Mouse (Mus musculus): ENCODE measurements around the gene Gls2. TPM values are rescaled to one million over a fixed set of nuclear protein-coding genes. Genes with fewer than 3 reads are reported as not detected.
"Not testable (repeated sequence)": the region's sequence is repeated elsewhere in the genome, so short reads cannot be mapped to it uniquely, and the experiment has no call there.

Gls2 gene
- polyA plus RNA-seq (2017; shearing (Covaris generic)) = under 1 TPM in 2 of 3 experiments, not detected in 1; 0.28 to 0.58 TPM

DNA sequence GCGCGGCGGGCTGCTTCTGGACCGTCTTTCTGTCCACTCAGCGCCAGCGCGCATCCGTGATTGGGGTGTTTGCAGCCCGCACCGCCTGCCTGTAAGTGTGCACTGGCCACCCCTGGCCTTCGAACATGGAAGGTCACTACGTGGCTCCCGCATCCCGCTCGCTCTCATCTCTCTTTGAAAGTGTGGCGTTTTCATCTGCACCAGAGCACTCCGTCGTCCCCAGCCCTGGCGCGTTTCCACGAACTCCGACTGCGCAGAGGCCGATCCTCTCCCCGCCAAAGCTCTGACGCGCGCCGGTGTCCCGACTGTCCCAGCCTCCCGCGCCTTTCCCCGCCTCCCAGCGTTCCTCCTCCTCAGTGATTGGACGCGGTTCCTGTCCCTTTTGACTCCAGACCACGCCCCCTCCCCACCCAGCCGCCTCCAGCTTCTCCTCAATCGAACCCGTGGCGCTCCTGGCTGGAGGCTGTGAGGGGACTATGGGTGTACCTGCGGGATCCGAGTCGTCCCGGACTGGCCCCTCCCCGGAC lies at the start of gene Gls2:
Gene Gls2 (plus strand): TSS at position 434 of the 527 bp plus-strand sequence.
- ATAC-seq = peak; percentile 85

DNA sequence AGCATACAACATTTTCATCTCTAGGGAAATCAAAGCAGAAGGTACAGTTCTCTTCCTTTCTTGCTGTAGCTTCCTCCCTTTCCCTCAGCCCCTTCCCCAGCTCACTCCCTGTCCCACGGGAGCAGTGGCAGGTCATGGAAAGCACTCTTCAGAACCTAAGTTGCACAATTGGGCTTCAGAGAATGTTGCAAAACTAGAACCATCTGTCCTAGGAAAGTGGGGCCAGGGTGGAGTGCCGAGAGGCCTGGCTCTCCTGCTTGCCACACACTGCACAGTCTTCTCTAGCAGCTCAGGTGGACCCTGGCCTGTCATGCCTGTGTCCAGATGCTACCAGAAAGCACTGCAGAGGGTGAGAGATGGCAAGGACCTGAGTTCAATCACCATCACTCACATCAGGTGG lies 49.3 kb upstream of the Gls2 start:
- ATAC-seq = no peak

DNA sequence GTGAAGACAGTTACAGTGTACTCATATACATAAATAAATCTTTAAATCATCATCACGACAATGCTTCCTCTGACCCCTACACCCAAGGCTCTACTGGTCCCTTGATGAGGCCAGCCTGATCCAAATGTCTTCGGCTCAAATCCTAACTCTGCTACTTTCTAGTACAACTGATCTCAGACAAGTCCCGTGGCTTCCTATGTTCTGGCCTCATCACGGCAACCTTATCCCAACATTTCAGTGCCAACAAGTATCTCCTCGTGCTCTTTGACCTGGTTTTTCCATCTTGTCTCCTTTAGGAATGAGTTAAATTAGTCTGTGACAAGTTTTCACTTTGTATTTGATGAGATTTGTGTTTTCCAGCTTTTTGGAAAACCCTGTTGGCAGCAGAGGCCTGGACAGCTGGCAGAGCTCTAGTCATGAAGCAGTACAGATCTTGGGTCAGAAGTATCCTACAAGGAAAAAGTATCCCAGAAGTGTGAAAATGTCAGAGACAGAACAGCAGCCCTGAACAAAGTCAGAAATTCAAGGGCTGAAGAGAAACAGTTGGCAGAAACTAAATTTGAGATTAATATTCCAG lies 45.4 kb upstream of the Gls2 start:
- no peak for ATAC-seq

DNA sequence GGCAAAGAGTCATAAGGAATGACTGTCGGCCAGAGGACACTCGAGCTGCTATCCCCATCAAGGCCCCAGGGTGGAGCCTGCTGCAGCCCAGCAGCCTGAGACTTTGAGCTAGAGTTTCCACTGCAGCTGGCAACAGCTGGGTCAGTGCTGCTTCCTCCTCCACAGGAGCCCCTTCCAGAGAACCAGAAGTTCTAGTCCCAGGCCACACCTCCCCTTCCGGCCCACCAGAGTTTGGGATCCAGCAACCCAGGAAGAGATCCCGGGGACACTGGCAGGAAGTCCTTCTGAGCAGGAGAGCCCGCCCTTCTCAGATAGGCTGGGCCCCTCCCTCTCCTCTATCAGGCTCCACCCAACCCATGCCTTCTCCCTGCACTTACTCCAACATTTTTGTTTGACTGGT lies 44.7 kb upstream of the Gls2 start:
- no peak for ATAC-seq

DNA sequence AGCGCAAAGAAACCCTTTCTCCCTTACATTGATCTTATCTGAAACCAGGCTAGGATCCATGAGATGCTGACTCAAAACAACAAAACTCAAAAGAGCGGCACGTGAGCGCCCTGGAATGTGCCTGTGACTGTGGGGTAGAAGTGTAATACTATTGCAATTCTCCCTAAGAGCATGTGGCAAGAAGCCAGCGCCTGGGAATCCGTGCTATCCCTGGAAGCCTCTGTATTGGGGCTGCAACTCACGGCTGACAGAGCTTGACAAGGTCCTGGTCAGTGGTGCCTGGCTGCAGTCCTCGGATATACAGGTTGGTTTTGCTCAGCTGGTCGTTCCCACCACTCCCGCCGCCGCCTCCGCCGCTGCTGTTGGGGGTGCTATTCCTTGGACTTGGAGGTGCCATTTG lies 43.3 kb upstream of the Gls2 start:
- ATAC-seq = no peak

DNA sequence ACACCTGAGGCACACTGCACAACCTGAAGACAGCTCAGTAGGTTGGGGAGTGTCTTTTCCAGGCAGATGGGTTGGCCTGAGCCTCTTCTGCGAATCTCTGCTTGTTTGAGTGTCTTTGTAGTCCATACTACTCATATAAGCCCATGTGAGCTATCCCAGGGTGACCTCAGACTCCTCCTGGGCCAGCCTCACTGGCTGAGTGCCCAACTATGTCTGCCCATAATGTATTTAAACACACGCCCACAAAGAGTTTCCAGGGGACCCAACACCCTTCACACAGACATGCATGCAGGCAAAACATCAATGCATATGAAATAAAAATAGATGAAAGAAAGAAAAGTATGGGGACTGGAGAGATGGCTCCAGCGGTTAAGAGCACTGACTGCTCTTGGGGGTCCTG lies 40.3 kb upstream of the Gls2 start:
- ATAC-seq = no peak

DNA sequence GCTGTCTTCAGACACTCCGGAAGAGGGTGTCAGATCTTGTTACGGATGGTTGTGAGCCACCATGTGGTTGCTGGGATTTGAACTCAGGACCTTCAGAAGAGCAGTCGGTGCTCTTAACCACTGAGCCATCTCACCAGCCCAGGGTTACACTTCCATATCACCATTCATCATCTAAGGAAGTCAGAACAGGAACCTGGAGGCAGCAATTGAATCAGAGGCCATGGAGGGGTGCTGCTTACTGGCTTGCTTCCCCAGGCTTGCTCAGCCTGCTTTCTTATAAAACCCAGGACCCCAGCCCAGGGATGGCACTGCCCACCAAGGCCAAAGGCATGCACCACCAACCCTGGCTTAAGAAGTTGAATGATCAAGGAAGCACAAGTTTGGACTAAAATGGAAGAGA lies 28.5 kb upstream of the Gls2 start:
- not testable (repeated sequence) for ATAC-seq

DNA sequence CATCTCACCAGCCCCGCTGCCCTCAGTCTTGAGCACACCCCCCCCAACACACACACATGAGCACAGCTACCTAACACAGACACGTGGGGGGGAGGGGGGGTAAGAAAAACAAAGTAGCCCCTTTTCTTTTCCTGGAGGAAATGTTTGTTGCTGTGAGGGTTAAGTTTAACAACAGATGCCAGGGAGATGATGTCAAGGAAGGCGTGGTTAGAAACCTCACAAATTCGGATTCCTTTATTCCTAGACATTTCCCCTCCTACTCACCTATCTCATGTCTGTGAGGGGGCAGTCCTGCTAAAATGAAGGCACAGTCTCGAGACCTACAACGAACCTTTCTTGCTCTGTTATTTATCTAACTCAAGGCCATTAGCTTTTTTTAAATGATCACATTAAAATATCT lies 27.2 kb upstream of the Gls2 start:
- no peak for ATAC-seq

DNA sequence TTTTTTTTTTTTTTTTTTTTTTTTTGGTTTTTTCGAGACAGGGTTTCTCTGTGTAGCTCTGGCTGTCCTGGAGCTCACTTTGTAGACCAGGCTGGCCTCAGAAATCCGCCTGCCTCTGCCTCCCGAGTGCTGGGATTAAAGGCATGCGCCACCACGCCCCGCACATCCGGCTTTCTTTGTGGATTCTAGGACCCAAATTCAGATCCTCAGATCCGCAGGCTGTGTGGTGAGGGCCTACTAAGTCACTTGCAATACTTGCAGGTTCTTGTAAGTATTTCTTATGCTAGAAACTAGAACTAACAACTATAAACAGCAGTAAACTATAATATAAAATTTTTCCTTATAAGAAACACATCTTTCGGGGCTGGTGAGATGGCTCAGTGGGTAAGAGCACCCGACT lies 22.9 kb upstream of the Gls2 start:
- ATAC-seq = not testable (repeated sequence)

DNA sequence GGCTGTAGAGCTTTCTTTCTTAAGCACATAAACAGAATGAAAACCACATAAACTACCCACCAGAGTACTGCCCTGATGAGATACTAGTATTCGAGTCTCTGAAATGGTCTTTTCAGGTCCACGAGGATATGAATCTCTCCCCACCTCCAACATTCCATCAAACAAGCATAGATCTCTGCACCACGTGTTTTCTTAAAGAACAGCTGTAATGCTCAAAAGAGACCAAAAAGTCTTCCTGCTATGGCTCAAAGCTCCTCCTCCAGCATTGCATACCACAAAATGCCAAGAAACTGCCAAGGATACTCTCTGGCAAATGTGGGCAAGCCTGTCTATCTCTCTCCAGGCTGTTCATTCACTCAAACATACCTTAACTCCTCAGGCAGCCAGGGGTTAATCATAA lies 19.0 kb upstream of the Gls2 start:
- no peak for ATAC-seq

DNA sequence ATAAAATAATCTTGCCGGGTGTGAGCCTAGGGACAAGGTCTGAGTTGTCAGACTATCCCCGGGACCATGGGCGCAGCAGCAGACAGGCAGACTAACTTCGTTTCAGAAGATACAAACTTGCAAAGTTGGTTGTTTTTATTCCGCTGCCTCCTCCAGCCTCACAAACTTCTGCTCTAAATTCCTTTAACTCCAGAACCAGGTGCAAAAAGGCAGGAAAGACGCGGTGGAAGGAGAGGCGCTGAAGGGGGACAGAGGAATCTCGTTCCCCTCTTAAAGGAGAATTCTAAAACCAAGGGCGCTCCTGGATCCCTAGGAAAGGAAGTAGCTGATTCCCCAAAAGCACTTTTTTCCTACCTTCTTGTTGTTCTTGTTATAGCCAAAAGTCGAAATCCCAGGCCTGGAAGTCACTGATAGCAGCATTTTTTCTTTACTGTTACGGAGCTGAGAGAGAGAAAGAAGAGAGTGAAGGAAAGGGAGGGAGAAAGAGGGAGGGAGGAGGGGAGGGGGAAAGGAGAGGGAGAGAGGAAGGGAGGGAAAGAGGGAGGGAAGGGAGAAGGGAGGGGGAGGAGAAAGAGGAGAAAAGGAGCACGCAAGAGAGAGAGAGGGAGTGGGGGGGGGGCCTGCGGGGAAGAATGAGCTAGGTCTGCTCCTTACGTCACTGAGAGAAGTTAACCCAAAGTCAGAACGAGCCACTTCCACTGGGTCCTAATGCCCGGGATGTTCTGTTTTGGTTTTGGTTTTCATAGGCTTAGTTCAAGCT lies 18.1 kb upstream of the Gls2 start:
- ATAC-seq = peak; percentile 99

DNA sequence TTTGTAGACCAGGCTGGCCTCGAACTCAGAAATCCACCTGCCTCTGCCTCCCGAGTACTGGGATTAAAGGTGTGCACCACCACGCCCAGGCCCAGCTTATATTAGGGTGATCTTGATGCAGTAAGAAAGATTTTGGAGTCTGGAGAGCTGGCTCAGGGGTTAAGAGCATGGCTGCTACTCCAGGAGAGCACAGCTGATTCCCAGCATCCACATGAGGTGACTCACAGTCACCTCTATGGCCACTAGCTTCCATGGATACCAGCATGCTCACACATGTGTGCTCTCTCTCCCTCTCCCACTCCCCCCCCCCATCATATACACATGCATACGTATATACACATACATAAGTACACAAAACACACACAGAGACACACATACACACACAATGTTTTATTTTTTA lies 16.9 kb upstream of the Gls2 start:
- ATAC-seq = no peak

DNA sequence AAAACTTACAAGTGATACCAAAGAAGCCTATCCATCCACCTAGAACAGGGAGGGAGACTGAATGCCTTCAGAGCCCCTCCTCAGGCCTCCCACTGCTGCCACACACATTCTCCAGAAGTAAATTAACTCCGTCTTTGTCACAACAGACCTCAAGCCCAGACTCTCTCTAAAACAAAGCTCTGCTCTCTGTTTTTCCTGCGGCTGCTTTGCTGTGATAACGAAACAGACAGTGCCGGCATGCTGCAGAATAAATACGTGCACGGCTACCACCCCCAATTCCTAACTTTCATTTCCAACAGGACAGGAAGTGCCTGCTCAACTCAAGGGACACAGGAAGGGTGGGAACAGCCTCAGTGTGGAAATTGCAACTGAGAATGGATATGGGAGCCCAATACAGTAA lies 14.3 kb upstream of the Gls2 start, which contains the start of gene Rbms2:
Gene Rbms2 (minus strand): TSS at position 309 of the 400 bp plus-strand sequence.
- no peak for ATAC-seq

DNA sequence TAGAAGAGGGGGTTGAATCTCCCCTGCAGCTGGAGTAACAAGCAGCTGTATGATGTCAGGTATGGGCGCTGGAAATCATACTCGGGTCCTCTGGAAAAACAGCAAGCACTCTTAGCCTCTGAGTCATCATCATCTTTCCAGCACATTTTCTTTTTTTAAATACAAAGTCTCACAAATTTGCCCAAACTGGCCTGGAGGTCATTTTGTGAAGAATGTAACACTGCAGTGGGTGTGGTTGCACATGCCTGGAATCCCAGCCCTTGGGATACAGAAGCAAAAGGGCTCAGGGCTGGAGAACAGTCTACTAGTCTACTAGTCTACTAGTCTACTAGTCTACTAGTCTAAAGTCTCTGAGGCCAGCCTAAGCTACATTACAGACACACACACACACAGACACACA lies 10.0 kb upstream of the Gls2 start:
- no peak for ATAC-seq

DNA sequence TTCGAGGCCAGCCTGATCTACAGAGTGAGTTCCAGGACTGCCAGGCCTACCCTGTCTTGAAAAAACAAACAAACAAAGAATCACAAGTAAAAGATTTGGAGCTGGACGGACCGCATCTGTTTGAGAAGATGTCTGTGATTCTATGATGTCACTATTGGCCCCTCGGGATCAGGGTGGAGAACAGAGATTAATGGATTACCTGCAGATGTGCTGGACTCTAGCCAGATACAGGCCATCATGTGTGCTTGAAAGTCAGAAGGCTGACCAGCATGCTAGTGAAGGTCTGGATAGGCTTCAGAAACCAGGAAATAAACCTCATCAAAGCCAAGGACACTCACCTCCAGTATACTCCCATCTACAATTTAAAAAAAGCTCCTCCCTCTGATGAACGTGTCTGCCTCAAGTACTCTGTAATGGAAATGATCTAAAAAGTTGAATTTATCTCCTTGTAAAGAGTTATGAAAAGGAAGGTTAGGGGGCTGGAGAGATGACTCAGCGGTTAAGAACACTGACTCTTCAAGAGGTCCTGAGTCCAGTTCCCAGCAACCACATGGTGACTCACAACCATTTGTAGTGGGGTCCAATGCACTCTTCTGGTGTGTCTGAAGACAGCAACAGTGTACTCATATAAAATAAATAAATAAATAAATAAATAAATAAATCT lies 8.8 kb upstream of the Gls2 start:
- no peak for ATAC-seq

DNA sequence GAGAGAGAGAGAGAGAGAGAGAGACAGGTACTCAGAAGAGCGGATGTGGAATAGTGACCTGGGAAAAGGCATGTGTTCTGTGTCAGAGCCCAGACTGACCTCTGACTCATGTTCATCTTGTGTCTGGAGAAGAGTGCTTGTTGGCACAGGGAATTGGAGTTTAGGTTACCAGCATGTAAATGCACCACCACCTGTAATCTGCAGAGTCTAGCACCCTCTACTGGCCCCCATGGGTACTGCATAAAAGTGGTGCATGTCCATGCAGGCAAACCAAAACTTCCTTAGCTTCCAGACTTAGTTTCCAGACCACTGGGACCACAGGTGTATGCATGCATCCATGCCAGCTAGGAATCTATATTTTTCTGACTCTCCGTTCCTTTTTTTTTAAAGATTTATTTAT lies 8.3 kb upstream of the Gls2 start:
- ATAC-seq = peak; percentile 84

DNA sequence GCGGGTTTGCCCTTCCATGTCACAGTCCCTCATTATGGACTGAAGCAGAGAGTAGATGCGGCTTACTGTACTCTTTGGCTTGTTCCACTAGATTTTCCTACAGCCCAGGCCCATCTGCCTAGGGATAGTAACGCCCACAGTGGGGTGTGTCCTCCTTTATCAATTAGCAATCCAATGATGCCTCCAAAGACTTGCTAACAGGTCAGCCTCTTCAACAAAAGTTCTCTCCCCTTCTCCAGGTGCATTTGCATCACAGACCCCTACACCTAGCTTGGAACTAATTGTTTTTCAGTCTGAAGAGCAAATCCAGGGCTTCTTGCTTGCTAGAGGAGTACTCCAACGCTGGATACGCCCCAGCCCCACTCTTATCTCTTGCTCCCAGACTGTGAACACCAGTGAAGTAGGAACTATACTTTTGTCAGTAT lies 7.1 kb upstream of the Gls2 start:
- ATAC-seq = no peak

DNA sequence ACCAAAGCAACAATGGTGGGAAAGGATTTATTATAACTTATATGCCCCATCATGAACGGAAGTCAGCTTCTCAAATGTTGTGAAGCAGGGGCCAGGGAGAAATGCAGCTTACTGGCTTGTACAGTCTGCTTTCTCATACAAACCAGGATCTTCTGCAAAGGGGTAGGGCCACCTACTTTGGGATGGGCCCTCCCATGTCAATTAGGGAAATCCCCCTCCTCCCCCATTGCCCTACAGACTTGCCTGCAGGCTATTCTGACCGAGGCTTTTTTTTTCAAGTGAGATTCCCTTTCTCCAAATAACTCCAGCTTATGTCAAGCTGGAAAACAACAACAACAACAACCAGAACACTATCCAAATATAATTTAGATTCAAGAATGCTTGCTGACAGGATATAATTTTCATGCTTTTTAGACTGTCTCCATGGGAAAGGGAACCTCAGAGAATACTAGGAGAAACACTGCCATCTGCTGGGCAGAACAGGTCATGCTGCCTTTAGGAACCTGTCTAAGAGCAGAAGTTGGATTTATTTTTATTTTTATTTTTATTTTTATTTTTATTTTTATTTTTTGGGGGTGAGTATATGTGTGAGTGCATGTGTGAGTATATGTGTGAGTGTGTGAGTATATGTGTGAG lies 5.9 kb upstream of the Gls2 start:
- ATAC-seq = peak; percentile 70

DNA sequence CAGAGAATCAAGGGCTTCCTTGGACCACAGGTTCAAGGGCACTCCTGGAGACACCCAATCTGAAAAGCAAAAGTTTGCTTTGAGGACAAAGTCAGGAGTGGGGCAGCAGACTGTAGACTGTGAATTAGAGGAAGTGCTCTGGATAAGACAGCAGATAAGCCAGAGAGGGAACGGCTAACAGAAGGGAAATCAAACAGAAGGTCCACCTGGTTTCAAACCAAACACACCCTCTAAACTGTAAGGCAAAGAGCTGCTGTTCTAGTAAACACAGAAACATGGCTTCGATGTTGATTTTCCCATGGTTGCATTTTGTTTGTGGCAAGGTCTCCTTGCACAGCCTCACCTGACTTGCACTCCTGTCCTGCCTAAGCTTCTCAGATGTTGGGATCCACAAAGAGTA lies 2.8 kb upstream of the Gls2 start:
- ATAC-seq = no peak

DNA sequence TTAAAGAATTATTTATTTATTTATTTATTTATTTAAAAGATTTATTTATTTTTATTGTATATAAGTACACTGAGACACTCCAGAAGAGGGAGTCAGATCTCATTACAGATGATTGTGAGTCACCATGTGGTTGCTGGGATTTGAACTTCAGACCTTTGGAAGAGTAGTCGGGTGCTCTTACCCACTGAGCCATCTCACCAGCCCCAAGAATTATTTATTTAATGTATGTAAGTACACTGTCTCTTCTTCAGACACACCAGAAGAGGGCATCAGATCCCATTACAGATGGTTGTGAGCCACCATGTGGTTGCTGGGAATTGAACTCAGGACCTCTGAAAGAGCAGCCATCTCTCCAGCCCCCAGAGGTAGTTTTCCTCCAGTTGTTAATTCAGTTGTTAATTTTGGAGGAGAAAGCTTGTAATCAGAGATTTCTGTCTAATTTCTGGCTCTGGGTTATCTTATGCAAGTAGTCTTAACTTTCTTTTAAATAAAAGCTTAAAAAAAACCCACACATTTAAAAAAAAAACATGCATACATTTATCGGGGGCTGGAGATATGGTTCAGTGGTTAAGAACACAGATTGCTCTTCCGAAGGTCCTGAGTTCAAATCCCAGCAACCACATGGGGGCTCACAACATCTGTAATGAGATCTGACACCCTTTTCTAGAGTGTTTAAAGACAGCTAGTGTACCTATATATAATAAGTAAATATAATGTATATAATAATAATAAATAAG lies 2.1 kb upstream of the Gls2 start:
- ATAC-seq = not testable (repeated sequence)

DNA sequence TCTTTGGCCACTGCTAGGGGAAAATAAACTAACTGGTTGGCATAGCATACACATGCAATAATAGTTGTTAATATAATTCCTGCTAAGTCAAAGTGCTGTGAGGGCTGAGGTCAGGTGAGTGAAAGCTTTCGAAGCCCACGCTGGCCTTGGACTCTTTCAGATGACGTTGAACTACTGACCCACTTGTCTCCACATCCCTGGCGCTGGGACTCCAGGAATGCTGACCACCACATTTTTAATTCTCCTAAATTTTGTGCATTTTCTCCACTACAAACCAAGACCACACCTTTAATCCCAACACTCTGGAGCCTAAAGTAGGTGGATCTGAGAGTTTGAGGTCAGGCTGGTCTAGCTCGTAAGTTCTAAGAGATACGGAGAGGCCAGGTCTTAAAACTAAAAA lies 1.1 kb upstream of the Gls2 start:
- no peak for ATAC-seq

Measured in inflammation-experienced regulatory T-cells, adult 6 months (primary cell).